Mouse (Mus musculus) bone marrow, adult 2 months (tissue): ENCODE results near the gene 1500011B03Rik. TPM values are rescaled to one million over a fixed set of nuclear protein-coding genes. Genes with fewer than 3 reads are reported as not detected.
"Not testable (repeated sequence)": the region's sequence is repeated elsewhere in the genome, so short reads cannot be mapped to it uniquely, and the experiment has no call there.

ENCODE experiments used
- H3K27ac ChIP-seq: fragments of 200-500 bp; 2 replicates; pipeline ENCODE4 v1.5.1; 2012; ENCODE audit warnings: low read depth, mild to moderate bottlenecking, control low read depth, inconsistent platforms, low read length; ENCODE audit not compliant: control insufficient read depth, poor library complexity, insufficient read depth
- H3K4me1 ChIP-seq: fragments of 200-500 bp; 2 replicates; pipeline ENCODE4 v1.6.1; 2011; ENCODE audit warnings: low read length; ENCODE audit not compliant: control insufficient read depth, insufficient read depth
- H3K4me3 ChIP-seq: fragments of 200-500 bp; replicated peaks from 2 replicates; pipeline ENCODE3; 2011; ENCODE audit warnings: mild to moderate bottlenecking, low read depth, low read length, control low read depth; ENCODE audit not compliant: control insufficient read depth
- CTCF ChIP-seq: fragments of 200-500 bp; IDR thresholded peaks from 2 replicates; pipeline ENCODE4 v1.5.1; 2011; ENCODE audit warnings: low read length, control low read depth; ENCODE audit not compliant: control insufficient read depth, insufficient read depth
- POLR2A ChIP-seq: fragments of 200-500 bp; IDR thresholded peaks from 2 replicates; pipeline ENCODE4 v1.6.1; 2011; ENCODE audit warnings: low read depth, mild to moderate bottlenecking, control low read depth, low read length, borderline replicate concordance; ENCODE audit not compliant: control insufficient read depth
- WGBS: fragments of 180-500 bp; shearing (Covaris S2); methylation state at CpG from one replicate; pipeline ENCODE4 v1.1.7; 2018; 5-methylcytosine and 5-hydroxymethylcytosine counted together
- polyA plus RNA-seq: library from polyadenylated mRNA; stranded (reverse); fragments of >200 nt; gene quantifications from 2 replicates; pipeline ENCODE4 v1.2.4, GENCODE M21; 2011; ENCODE audit warnings: low replicate concordance; ENCODE audit not compliant: missing spikeins, insufficient read depth, insufficient read length

1500011B03Rik gene
- polyA plus RNA-seq: 16.9 and 25.3 TPM in 2 replicates

- 15% methylated on average over 53 of the region's 53 CpGs for WGBS
- no peak within 1 kb of the TSS; the same call in 1 of the 2 replicates for H3K27ac ChIP-seq
Measured at GRCm38 (mm10) chr5:114822796-114823688, at the start of gene 1500011B03Rik. 1500011B03Rik (minus strand) TSS chr5:114823468.

DNA sequence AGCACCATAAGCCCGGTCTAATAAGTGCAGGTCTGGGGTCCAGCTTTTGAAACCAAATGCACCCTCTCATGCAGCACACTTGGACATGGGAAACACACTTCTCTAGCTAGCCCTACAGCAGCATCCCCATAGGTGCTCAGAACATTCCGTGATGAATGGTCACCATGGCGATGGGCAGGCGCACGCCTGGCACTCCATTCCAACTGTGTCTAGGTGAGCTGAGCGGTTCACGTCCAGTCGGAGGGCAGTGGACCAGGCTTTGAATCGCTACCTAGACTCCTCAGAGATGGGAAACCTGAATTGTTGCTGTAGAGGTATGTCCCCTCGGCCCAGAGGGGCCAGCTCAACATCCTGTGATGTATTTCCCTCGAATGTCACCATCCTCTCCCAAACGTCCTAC lies 42.0 kb upstream of the 1500011B03Rik start:
- WGBS: 85% methylated on average over 12 of the region's 12 CpGs
- no peaks in the 10 kb centered on the region; the same call in 1 of the 2 replicates for H3K4me1 ChIP-seq
- H3K4me3 ChIP-seq: no peak overlapping the region
- peak overlapping the region; percentile 12; the same call in 1 of the 2 replicates for H3K27ac ChIP-seq
- no peak for TF ChIP-seq POLR2A
- TF ChIP-seq CTCF: no peak

More at GRCm38 (mm10) chr5:114822796-114823688, at the start of gene 1500011B03Rik:
- Histone ChIP-seq H3K4me3 (peak within 1 kb of the TSS; percentile 54), H3K4me1 (peaks cover 5% of the 10 kb centered on the region; the same call in 1 of the 2 replicates)
- TF ChIP-seq POLR2A (peak; percentile 27; the same call in 1 of the 2 replicates), CTCF (no peak)

DNA sequence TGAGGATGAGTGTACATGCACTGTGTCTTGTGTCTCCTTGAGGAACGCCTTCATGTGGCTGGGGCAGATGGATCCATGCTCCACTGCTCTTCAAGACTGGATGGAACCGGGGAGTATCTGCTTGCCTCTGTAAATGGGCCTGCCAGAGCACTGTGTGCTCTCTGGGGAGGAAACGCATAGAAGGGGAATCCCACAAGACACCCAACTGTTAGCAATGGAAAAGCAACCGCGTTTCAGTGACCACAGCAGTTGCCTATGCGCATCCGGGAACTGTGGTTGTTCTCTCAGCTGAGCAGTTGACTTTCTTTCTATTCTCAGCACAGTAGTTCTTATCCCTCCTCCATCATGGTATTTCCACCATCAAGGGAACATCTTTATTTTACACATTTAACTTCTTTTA lies 41.5 kb upstream of the 1500011B03Rik start:
- 45% methylated on average over 7 of the region's 7 CpGs for WGBS
- TF ChIP-seq POLR2A: no peak
- TF ChIP-seq CTCF: 0 out of 2 replicates have a peak, but pooled peaks have one; percentile 14
- H3K4me3 ChIP-seq: no peak overlapping the region
- H3K27ac ChIP-seq: peak overlapping the region; percentile 12
- no peaks in the 10 kb centered on the region; the same call in 1 of the 2 replicates for H3K4me1 ChIP-seq

GRCm38 (mm10) chr5:114861730-114862129 lies 38.5 kb upstream of the 1500011B03Rik start:
- 56% methylated on average over 6 of the region's 6 CpGs for WGBS
- H3K4me3 ChIP-seq: no peak overlapping the region
- H3K4me1 ChIP-seq: no peaks in the 10 kb centered on the region; the same call in 1 of the 2 replicates
- TF ChIP-seq CTCF (no peak), POLR2A (no peak)
- H3K27ac ChIP-seq: no peak overlapping the region

DNA sequence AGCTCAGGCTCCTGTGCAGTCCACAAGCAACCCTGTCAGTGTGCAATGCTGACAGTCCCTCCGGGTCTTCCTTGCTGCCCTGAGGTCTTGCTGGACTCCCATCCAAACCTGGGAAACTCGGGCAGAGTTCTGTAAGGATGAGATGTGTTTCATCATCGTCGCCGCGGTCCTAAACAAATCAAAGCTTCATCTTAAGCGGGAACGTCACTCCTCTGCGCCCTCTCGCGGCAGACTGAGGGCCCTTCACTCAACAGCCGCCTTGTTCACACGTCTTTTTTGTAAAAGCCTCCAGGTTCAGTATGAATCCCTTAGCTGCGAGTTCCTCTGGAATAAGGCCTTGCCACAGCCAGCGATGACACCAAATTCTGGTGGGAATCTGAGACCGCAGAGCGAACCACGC lies 36.0 kb upstream of the 1500011B03Rik start:
- 7% methylated on average over 18 of the region's 18 CpGs for WGBS
- H3K27ac ChIP-seq: no peak overlapping the region

GRCm38 (mm10) chr5:114858582-114858981 lies 35.3 kb upstream of the 1500011B03Rik start, which contains the start of gene Gm9936:
Gm9936 (minus strand) TSS chr5:114858682.
- no peak within 1 kb of the TSS for H3K4me3 ChIP-seq
- no peaks in the 10 kb centered on the region for H3K4me1 ChIP-seq
- H3K27ac ChIP-seq: no peak within 1 kb of the TSS
- TF ChIP-seq CTCF (no peak), POLR2A (no peak)
- whole genome bisulfite sequencing: 79% methylated on average over 12 of the region's 12 CpGs

More for the DNA sequence above, 36.0 kb upstream of the 1500011B03Rik start:
- Histone ChIP-seq H3K4me1 (no peaks in the 10 kb centered on the region), H3K4me3 (no peak overlapping the region)
- TF ChIP-seq POLR2A (no peak), CTCF (peak; percentile 85)

DNA sequence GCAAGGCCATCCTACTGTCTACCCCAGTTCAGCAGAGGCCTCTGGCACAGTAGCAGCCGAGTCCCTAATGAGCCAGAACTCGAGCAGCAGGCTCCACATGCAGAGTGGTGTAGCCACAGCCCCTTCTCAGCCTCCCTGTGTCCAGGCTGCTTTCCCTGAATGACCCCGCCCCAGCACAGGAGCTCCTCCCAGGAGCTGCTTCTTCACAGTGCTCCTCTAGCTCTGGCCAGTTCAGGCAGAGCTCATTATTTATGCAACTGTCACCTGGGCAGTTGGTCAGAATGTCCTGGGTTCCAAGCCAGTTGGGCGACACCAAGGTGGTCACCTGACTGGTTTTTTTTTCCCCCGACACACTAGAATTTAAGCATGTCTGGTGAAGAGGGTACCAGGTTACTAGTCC lies 30.1 kb upstream of the 1500011B03Rik start, which contains the start of gene 4930519G04Rik:
Gene 4930519G04Rik, plus strand, starts transcription at position 301 of the 400 bp plus-strand sequence.
- not testable (repeated sequence) for H3K4me1 ChIP-seq, H3K27ac ChIP-seq, H3K4me3 ChIP-seq
- 85% methylated on average over 3 of the region's 5 CpGs for WGBS

GRCm38 (mm10) chr5:114851565-114852236 lies 28.4 kb upstream of the 1500011B03Rik start:
- Histone ChIP-seq H3K4me1 (no peaks in the 10 kb centered on the region), H3K27ac (no peak overlapping the region), H3K4me3 (no peak overlapping the region)
- TF ChIP-seq CTCF (no peak), POLR2A (no peak)
- WGBS: 77% methylated on average over 20 of the region's 20 CpGs

DNA sequence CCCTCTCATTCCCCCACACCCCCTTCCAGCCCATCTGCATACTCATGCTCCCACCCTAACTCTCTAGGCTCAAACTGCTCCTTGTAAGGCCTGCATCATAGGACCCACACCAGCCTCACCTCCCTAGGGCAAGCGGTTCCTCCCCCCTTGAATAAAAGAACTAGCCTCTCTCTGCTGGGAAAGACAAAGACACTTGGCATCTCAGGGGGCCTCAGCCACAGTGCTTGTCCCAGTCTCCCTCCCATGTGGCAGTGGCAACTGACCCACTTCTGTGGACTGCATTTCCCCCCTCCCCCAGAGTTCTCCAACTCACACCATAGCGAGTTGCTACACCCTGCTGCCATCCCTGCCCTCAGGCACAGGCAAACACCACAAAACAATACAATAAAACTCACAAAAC lies 21.1 kb upstream of the 1500011B03Rik start:
- 78% methylated on average over 2 of the region's 2 CpGs for WGBS
- H3K27ac ChIP-seq, H3K4me1 ChIP-seq, H3K4me3 ChIP-seq: not testable (repeated sequence)
